Mouse (Mus musculus) MEL (cell line): ENCODE measurements at regions not wholly inside any gene's neighbourhood (a gene's known extent, or its start where the extent isn't known, plus 50 kb on each side); places are given as distances from the start of the nearest gene placed in this dataset.
A peak's percentile ranks its signal among the peaks of the same experiment; 100 is the strongest.

Source experiments
- DNase-seq: peaks from one replicate; pipeline ENCODE4 v3.0.0; 2011; ENCODE audit warnings: low read depth, low spot score
- H3K27ac ChIP-seq: 2 replicates; pipeline ENCODE4 v1.5.1; 2012; ENCODE audit warnings: low read depth, mild to moderate bottlenecking, control low read depth, low read length, moderate library complexity; ENCODE audit not compliant: control insufficient read depth
- H3K27me3 ChIP-seq, 2 experiments: fragments of 150-350 bp in 1 of 2; sonication (generic) in 1 of 2; 2 replicates each; pipeline ENCODE4 v1.6.1; 2012; ENCODE audit warnings: low read length in 2 of 2, mild to moderate bottlenecking in 2 of 2, improper control_type of control experiment in 1 of 2, moderate library complexity in 1 of 2; ENCODE audit not compliant: insufficient read depth in 2 of 2, control insufficient read depth in 1 of 2
- H3K36me3 ChIP-seq, 2 experiments: 2 replicates each; pipeline ENCODE4 v1.6.1; 2012 to 2014; ENCODE audit warnings: low read length in 2 of 2, improper control_type of control experiment in 1 of 2, inconsistent platforms in 1 of 2, mild to moderate bottlenecking in 1 of 2; ENCODE audit not compliant: insufficient read depth in 2 of 2, control insufficient read depth in 1 of 2
- H3K4me1 ChIP-seq, 2 experiments: fragments of 150-350 bp in 1 of 2; sonication (generic) in 1 of 2; 2 replicates each; pipeline ENCODE4 v1.6.1; 2012; ENCODE audit warnings: low read length in 2 of 2, improper control_type of control experiment in 1 of 2, mild to moderate bottlenecking in 1 of 2; ENCODE audit not compliant: insufficient read depth in 2 of 2, control insufficient read depth in 1 of 2
- H3K4me3 ChIP-seq, 2 experiments: fragments of 150-350 bp in 1 of 2; sonication (generic) in 1 of 2; 2 replicates each; pipeline ENCODE4 v1.5.1; 2012; ENCODE audit warnings: low read depth in 2 of 2, low read length in 2 of 2, mild to moderate bottlenecking in 2 of 2, moderate library complexity in 2 of 2, control low read depth in 1 of 2, improper control_type of control experiment in 1 of 2; ENCODE audit not compliant: control insufficient read depth in 1 of 2, insufficient read depth in 1 of 2
- H3K79me2 ChIP-seq: 2 replicates; pipeline ENCODE4 v1.6.1; 2012; ENCODE audit warnings: mild to moderate bottlenecking, low read length, moderate library complexity; ENCODE audit not compliant: control insufficient read depth, poor library complexity, insufficient read depth
- H3K9ac ChIP-seq: 2 replicates; pipeline ENCODE4 v1.6.1; 2012; ENCODE audit warnings: low read depth, mild to moderate bottlenecking, control low read depth, low read length, moderate library complexity; ENCODE audit not compliant: control insufficient read depth, poor library complexity, severe bottlenecking
- H3K9me3 ChIP-seq: fragments of 150-350 bp; sonication (generic); replicated peaks from 2 replicates; pipeline ENCODE4 v1.6.1; 2012; ENCODE audit warnings: mild to moderate bottlenecking, low read length, improper control_type of control experiment, moderate library complexity; ENCODE audit not compliant: insufficient read depth
- CTCF ChIP-seq, 3 experiments: IDR thresholded peaks in 2 of 3; conservative IDR thresholded peaks in 1 of 3; 2 replicates each; pipeline ENCODE4 v1.5.1; 2011 to 2012; ENCODE audit warnings: low read length in 3 of 3, low read depth in 2 of 3, mild to moderate bottlenecking in 2 of 3, improper control_type of control experiment in 1 of 3, inconsistent platforms in 1 of 3, mixed read lengths in 1 of 3, moderate library complexity in 1 of 3; ENCODE audit not compliant: control insufficient read depth in 1 of 3, insufficient read depth in 1 of 3, poor library complexity in 1 of 3, severe bottlenecking in 1 of 3
- E2F4 ChIP-seq: IDR thresholded peaks from 2 replicates; pipeline ENCODE4 v1.6.1; 2011; ENCODE audit warnings: low read depth, low read length, improper control_type of control experiment, borderline replicate concordance
- ELF1 ChIP-seq: IDR thresholded peaks from 2 replicates; pipeline ENCODE4 v1.6.1; 2014; ENCODE audit warnings: low read depth, mild to moderate bottlenecking, inconsistent platforms, low read length, improper control_type of control experiment, moderate library complexity
- EP300 ChIP-seq, 2 experiments: IDR thresholded peaks; 2 replicates each; pipeline ENCODE4 v1.6.1; 2011; ENCODE audit warnings: improper control_type of control experiment in 2 of 2, low read length in 2 of 2, low read depth in 1 of 2, mild to moderate bottlenecking in 1 of 2
- HCFC1 ChIP-seq: IDR thresholded peaks from 2 replicates; pipeline ENCODE4 v1.6.1; 2012; ENCODE audit warnings: low read depth, mild to moderate bottlenecking, inconsistent platforms, low read length, improper control_type of control experiment, moderate library complexity
- KAT2A ChIP-seq: conservative IDR thresholded peaks from 2 replicates; pipeline ENCODE4 v1.6.1; 2012; ENCODE audit warnings: low read depth, low read length, improper control_type of control experiment, inconsistent platforms
- MAX ChIP-seq: IDR thresholded peaks from 2 replicates; pipeline ENCODE4 v1.6.1; 2011; ENCODE audit warnings: low read length, improper control_type of control experiment
- MAZ ChIP-seq: IDR thresholded peaks from 2 replicates; pipeline ENCODE4 v1.6.1; 2012; ENCODE audit warnings: low read depth, mild to moderate bottlenecking, inconsistent platforms, low read length, improper control_type of control experiment
- MYC ChIP-seq: IDR thresholded peaks from 2 replicates; pipeline ENCODE4 v1.6.1; 2011; ENCODE audit warnings: low read depth, mild to moderate bottlenecking, low read length, improper control_type of control experiment, moderate library complexity
- RAD21 ChIP-seq: IDR thresholded peaks from 2 replicates; pipeline ENCODE4 v1.6.1; 2011; ENCODE audit warnings: mild to moderate bottlenecking, low read depth, low read length, improper control_type of control experiment
- SMC3 ChIP-seq: IDR thresholded peaks from 2 replicates; pipeline ENCODE4 v1.6.1; 2011; ENCODE audit warnings: low read depth, low read length, improper control_type of control experiment
- TCF12 ChIP-seq: IDR thresholded peaks from 2 replicates; pipeline ENCODE4 v1.6.1; 2014; ENCODE audit warnings: low read depth, mild to moderate bottlenecking, inconsistent platforms, low read length, improper control_type of control experiment, moderate library complexity
- UBTF ChIP-seq: IDR thresholded peaks from 2 replicates; pipeline ENCODE4 v1.6.1; 2012; ENCODE audit warnings: low read depth, mild to moderate bottlenecking, inconsistent platforms, low read length, improper control_type of control experiment, moderate library complexity, borderline replicate concordance; ENCODE audit not compliant: insufficient read depth
- USF1 ChIP-seq: IDR thresholded peaks from 2 replicates; pipeline ENCODE4 v1.6.1; 2014; ENCODE audit warnings: low read depth, mild to moderate bottlenecking, inconsistent platforms, low read length, improper control_type of control experiment, moderate library complexity
- ZC3H11A ChIP-seq: IDR thresholded peaks from 2 replicates; pipeline ENCODE4 v1.6.1; 2012; ENCODE audit warnings: low read depth, mild to moderate bottlenecking, inconsistent platforms, low read length, improper control_type of control experiment

- no peak overlapping the region for H3K4me3 ChIP-seq
- peak; percentile 75 for DNase-seq
- H3K9ac ChIP-seq = no peak overlapping the region
- no peaks in the 10 kb centered on the region for H3K9me3 ChIP-seq
- H3K27ac ChIP-seq = no peak overlapping the region
- peaks cover 0 to 2% of the 10 kb centered on the region in 2 experiments; a peak in 2 of 4 replicates for H3K27me3 ChIP-seq
- H3K79me2 ChIP-seq = no peaks in the 10 kb centered on the region
- TF ChIP-seq E2F4 (no peak), CTCF (IDR thresholded peaks at IDR 0.05 in 2 of 3, conservative IDR thresholded peaks at IDR 0.05 in 1 of 3; ENCODE audit: control insufficient read depth in 1 of 3, insufficient read depth in 1 of 3, low read depth in 2 of 3, low read length in 3 of 3, poor library complexity in 1 of 3, severe bottlenecking in 1 of 3) (peak; percentile 70 to 94 (median 77)), ZC3H11A (peak; percentile 46), SMC3 (peak; percentile 73), RAD21 (peak; percentile 59), KAT2A (no peak)
- no peaks in the 10 kb centered on the region for H3K4me1 ChIP-seq
- no peaks in the 10 kb centered on the region for H3K36me3 ChIP-seq
Observed at GRCm38 (mm10) chr11:45678666-45679292, 173.1 kb upstream of the Clint1 start.

- H3K4me3 ChIP-seq = no peak overlapping the region
Observed at GRCm38 (mm10) chr11:45679293-45679673, 172.6 kb upstream of the Clint1 start.

GRCm38 (mm10) chr11:45685571-45685970 is 166.3 kb upstream of the Clint1 start:
- Histone ChIP-seq H3K36me3 (no peaks in the 10 kb centered on the region), H3K4me3 (no peak overlapping the region), H3K79me2 (no peaks in the 10 kb centered on the region), H3K27me3 (peaks cover 0 to 2% of the 10 kb centered on the region in 2 experiments; a peak in 2 of 4 replicates), H3K4me1 (no peaks in the 10 kb centered on the region), H3K9me3 (no peaks in the 10 kb centered on the region), H3K27ac (no peak overlapping the region), H3K9ac (no peak overlapping the region)
- TF ChIP-seq USF1 (no peak), MYC (no peak), MAX (no peak), TCF12 (no peak), ELF1 (no peak), KAT2A (no peak)
- DNase-seq = no peak

More at GRCm38 (mm10) chr11:45679293-45679673, 172.6 kb upstream of the Clint1 start:
- no peaks in the 10 kb centered on the region for H3K4me1 ChIP-seq
- TF ChIP-seq EP300 (IDR thresholded peaks at IDR 0.05; ENCODE audit: low read depth in 1 of 2, low read length in 2 of 2) (no peak), UBTF (no peak), HCFC1 (no peak), MAZ (no peak)
- H3K9me3 ChIP-seq = no peaks in the 10 kb centered on the region
- no peak for DNase-seq
- H3K79me2 ChIP-seq = no peaks in the 10 kb centered on the region
- H3K27me3 ChIP-seq = peaks cover 0 to 2% of the 10 kb centered on the region in 2 experiments; a peak in 2 of 4 replicates
- no peak overlapping the region for H3K27ac ChIP-seq
- no peak overlapping the region for H3K9ac ChIP-seq
- H3K36me3 ChIP-seq = no peaks in the 10 kb centered on the region
